Mouse (Mus musculus) heart, adult 2 months (tissue): ENCODE measurements at regions not wholly inside any gene's neighbourhood (a gene's known extent, or its start where the extent isn't known, plus 50 kb on each side); places are given as distances from the start of the nearest gene placed in this dataset.

Experiments used
- EP300 ChIP-seq: fragments of 200-500 bp; IDR thresholded peaks from 2 replicates; pipeline ENCODE4 v1.6.1; 2011; ENCODE audit warnings: low read depth, low read length, control low read depth; ENCODE audit not compliant: insufficient read depth
- POLR2A ChIP-seq: fragments of 200-500 bp; IDR thresholded peaks from 2 replicates; pipeline ENCODE4 v1.6.1; 2011; ENCODE audit warnings: mild to moderate bottlenecking, low read depth, low read length, control low read depth; ENCODE audit not compliant: insufficient read depth

DNA sequence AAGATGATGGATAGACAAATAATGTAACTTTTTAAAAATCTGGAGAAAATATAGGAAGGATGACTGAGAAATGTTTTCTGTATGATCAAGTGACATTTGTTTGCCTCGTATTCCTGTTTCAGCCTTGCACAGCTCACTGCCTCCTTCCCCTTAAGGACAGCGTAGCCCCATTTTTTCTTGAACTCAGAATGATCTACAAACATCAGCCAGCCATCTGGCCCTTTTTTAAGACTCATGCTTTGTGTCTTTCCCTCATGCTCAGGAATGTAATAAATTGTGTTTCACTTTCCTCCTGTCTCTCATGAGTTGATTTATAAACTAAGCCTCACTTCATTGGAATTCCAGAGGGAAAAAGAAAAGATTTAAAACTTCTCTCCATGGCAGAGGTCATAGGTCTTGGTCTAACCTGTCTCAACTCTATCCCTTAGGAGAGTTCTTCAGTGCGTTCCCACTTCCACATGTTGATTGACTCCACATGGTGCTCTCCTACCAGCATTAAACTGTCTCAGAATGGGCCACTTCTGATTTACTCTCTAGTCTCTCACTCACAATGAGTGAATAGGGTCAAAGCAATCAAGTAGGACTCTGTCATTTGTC, 129.2 kb upstream of the Gm34302 start:
- TF ChIP-seq POLR2A (no peak), EP300 (no peak)
